Mouse (Mus musculus): ENCODE measurements around the gene 9530068E07Rik. TPM values are rescaled to one million over a fixed set of nuclear protein-coding genes. Genes with fewer than 3 reads are reported as not detected.

9530068E07Rik gene
- total and polyA plus RNA-seq, 3 experiments = 71.1 to 96.3 (median 73.9) TPM

DNA sequence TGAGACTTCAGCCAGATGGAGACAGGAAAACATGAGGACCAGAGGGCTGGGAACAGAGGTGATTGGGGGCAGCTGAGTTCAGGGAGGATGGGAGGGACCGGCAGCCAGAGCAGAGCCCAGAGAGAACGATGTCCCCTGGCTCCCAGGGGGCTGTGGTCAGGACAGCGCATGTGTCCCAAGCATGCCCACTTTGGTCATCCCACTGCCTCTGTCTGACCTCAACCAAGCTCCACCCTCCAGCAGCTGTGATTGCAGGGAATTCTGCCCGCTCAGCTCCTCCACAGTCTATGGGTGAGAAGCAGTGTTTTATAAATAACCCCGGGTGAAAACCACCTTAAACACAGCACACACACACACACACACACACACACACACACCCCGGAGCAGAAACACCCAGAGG, 33.2 kb downstream of the 9530068E07Rik start:
- H3K79me2 ChIP-seq (replicated peaks; ENCODE audit: control insufficient read depth, insufficient read depth, low read length) = no peaks in the 10 kb centered on the region
- no peak overlapping the region for H3K9ac ChIP-seq (ENCODE audit: low read depth, low read length)
- DNase-seq = no peak
- TF ChIP-seq CTCF (IDR thresholded peaks at IDR 0.05) (no peak), POLR2A (IDR thresholded peaks at IDR 0.05; ENCODE audit: insufficient read depth, low read depth, low read length) (no peak), EP300 (IDR thresholded peaks at IDR 0.05; ENCODE audit: insufficient read depth, low read depth, low read length) (no peak)
- H3K27me3 ChIP-seq (ENCODE audit: control insufficient read depth, insufficient read depth, low read length) = no peaks in the 10 kb centered on the region
- intact Hi-C loops (cut with DNase I) = loop anchor here (10.0 kb wide), 1 partner anchor 335 kb away; the partner anchor contains the start of gene Fstl4
- WGBS = 56% methylated on average over 6 of the region's 6 CpGs
- no peak overlapping the region for H3K27ac ChIP-seq
- H3K4me3 ChIP-seq = no peak overlapping the region
- no peaks in the 10 kb centered on the region for H3K36me3 ChIP-seq (ENCODE audit: control insufficient read depth, insufficient read depth, low read length)
- H3K4me1 ChIP-seq (ENCODE audit: control insufficient read depth, insufficient read depth, low read length) = no peaks in the 10 kb centered on the region

DNA sequence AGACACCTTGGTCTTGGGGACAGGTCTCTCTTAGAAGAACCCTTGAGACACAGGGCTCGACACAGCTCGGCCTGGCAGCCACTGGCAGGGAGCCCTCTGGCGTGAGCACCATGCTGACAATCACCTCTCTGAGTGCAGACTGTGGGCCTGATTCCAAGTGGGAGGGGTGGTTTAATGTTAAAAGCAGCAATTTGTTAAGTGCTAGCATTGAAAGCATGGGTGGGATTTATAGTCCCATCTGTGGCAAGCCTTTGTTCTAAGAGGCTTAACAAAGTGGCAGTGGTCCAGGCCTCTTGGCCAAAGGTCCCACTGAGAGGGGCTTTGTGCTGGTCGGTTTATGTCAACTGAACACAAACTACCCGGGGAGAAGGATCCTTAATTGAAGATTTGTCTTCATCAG, 35.4 kb downstream of the 9530068E07Rik start:
- H3K79me2 ChIP-seq (replicated peaks; ENCODE audit: control insufficient read depth, insufficient read depth, low read length) = no peaks in the 10 kb centered on the region
- H3K27ac ChIP-seq = no peak overlapping the region
- no peaks in the 10 kb centered on the region for H3K36me3 ChIP-seq (ENCODE audit: control insufficient read depth, insufficient read depth, low read length)
- 55% methylated on average over 5 of the region's 5 CpGs for WGBS
- TF ChIP-seq EP300 (IDR thresholded peaks at IDR 0.05; ENCODE audit: insufficient read depth, low read depth, low read length) (no peak), CTCF (IDR thresholded peaks at IDR 0.05) (no peak), POLR2A (IDR thresholded peaks at IDR 0.05; ENCODE audit: insufficient read depth, low read depth, low read length) (no peak)
- no peak overlapping the region for H3K9ac ChIP-seq (ENCODE audit: low read depth, low read length)
- intact Hi-C loops (cut with DNase I) = no loop called here
- DNase-seq = no peak
- H3K4me3 ChIP-seq = no peak overlapping the region
- H3K27me3 ChIP-seq (ENCODE audit: control insufficient read depth, insufficient read depth, low read length) = no peaks in the 10 kb centered on the region
- no peaks in the 10 kb centered on the region for H3K4me1 ChIP-seq (ENCODE audit: control insufficient read depth, insufficient read depth, low read length)

DNA sequence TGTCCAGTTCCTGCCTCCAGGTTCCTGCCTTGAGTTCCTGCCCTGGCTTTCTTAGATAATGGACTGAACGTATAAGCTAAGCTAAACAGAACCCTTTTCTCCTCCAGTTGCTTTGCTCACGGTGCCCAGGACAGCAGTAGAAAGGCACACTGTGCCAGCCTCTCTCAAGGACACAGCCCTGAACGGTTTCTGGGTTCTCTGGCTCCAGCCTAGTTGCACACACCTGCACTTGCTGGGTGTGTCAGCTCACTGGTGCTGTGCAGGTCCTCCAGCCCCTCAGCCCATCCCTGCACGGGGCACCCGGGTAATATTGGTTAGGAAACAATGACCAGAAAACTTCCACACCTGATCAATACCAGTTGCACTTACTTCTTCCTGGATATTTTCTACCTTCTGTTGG, 35.9 kb downstream of the 9530068E07Rik start:
- no peak overlapping the region for H3K9ac ChIP-seq (ENCODE audit: low read depth, low read length)
- no peaks in the 10 kb centered on the region for H3K27me3 ChIP-seq (ENCODE audit: control insufficient read depth, insufficient read depth, low read length)
- intact Hi-C loops (cut with DNase I) = no loop called here
- H3K27ac ChIP-seq = no peak overlapping the region
- TF ChIP-seq EP300 (IDR thresholded peaks at IDR 0.05; ENCODE audit: insufficient read depth, low read depth, low read length) (no peak), POLR2A (IDR thresholded peaks at IDR 0.05; ENCODE audit: insufficient read depth, low read depth, low read length) (no peak), CTCF (IDR thresholded peaks at IDR 0.05) (no peak)
- DNase-seq = no peak
- 88% methylated on average over 5 of the region's 5 CpGs for WGBS
- H3K4me3 ChIP-seq = no peak overlapping the region
- no peaks in the 10 kb centered on the region for H3K79me2 ChIP-seq (replicated peaks; ENCODE audit: control insufficient read depth, insufficient read depth, low read length)
- H3K4me1 ChIP-seq (ENCODE audit: control insufficient read depth, insufficient read depth, low read length) = no peaks in the 10 kb centered on the region
- no peaks in the 10 kb centered on the region for H3K36me3 ChIP-seq (ENCODE audit: control insufficient read depth, insufficient read depth, low read length)

DNA sequence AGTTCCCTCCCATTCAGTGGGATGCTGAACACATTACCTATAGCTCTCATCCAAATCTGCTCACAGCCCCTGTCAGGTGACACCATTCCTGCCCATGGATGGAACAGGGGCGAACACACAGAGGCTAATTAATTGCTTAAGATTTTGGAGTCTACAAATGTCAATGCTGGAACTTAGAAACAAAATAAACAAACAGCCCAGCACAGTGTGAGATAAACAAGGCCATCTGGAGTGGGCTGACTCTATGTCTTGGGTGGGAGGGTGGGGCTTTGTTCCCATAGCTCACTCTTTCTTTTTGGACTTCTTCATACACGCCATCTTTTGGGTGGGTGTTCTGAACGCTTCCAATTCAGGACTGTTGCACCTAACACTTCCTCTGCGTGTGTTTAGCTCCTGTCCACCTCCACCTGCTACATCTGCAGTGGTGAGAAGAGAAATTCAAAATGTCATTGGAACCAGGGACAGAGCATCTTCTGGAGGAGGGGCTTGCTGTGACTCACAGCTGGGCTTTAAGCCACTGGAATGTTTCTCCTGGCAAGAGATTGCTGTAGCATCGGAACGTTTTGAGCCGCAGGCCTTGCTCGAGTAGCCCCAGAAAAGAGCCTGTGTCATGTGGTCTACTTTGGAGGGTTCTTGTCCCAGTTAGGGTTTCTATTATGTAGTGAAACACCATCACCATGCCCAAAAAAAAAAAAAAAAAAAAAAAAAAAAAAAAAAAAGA, 37.0 kb downstream of the 9530068E07Rik start:
- intact Hi-C loops (cut with DNase I) = no loop called here
- H3K27me3 ChIP-seq (ENCODE audit: control insufficient read depth, insufficient read depth, low read length) = no peaks in the 10 kb centered on the region
- no peak overlapping the region for H3K4me3 ChIP-seq
- H3K27ac ChIP-seq = no peak overlapping the region
- no peaks in the 10 kb centered on the region for H3K79me2 ChIP-seq (replicated peaks; ENCODE audit: control insufficient read depth, insufficient read depth, low read length)
- no peaks in the 10 kb centered on the region for H3K4me1 ChIP-seq (ENCODE audit: control insufficient read depth, insufficient read depth, low read length)
- peak in 1 of 2 experiments; percentile 10 for DNase-seq
- H3K9ac ChIP-seq (ENCODE audit: low read depth, low read length) = no peak overlapping the region
- TF ChIP-seq CTCF (IDR thresholded peaks at IDR 0.05) (no peak), POLR2A (IDR thresholded peaks at IDR 0.05; ENCODE audit: insufficient read depth, low read depth, low read length) (no peak), EP300 (IDR thresholded peaks at IDR 0.05; ENCODE audit: insufficient read depth, low read depth, low read length) (no peak)
- WGBS = 54% methylated on average over 8 of the region's 8 CpGs
- H3K36me3 ChIP-seq (ENCODE audit: control insufficient read depth, insufficient read depth, low read length) = no peaks in the 10 kb centered on the region

DNA sequence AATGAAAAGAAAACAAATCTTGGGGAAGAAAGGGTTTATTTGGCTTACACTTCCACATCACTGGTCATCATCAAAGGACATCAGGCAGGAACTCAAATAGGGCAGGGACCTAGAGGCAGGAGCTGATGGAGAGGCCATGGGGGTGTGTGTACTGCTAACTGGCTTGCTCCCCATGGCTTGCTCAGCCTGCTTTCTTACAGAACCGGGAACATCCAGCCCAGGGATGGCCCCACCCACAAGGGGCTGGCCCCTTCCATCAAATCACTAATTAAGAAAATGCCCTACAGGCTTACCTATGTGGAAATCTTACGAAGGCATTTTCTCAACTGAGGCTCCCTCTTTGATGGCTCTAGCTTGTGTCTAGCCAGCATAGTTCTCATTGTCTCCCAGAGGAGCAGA, 37.6 kb downstream of the 9530068E07Rik start:
- Histone ChIP-seq H3K27me3 (ENCODE audit: control insufficient read depth, insufficient read depth, low read length) (no peaks in the 10 kb centered on the region), H3K27ac (no peak overlapping the region), H3K36me3 (ENCODE audit: control insufficient read depth, insufficient read depth, low read length) (no peaks in the 10 kb centered on the region), H3K9ac (ENCODE audit: low read depth, low read length) (no peak overlapping the region), H3K4me3 (no peak overlapping the region), H3K4me1 (ENCODE audit: control insufficient read depth, insufficient read depth, low read length) (no peaks in the 10 kb centered on the region), H3K79me2 (replicated peaks; ENCODE audit: control insufficient read depth, insufficient read depth, low read length) (no peaks in the 10 kb centered on the region)
- TF ChIP-seq EP300 (IDR thresholded peaks at IDR 0.05; ENCODE audit: insufficient read depth, low read depth, low read length) (no peak), POLR2A (IDR thresholded peaks at IDR 0.05; ENCODE audit: insufficient read depth, low read depth, low read length) (no peak), CTCF (IDR thresholded peaks at IDR 0.05) (no peak)
- DNase-seq = no peak
- WGBS = 69% methylated on average over 2 of the region's 2 CpGs
- intact Hi-C loops (cut with DNase I) = no loop called here

DNA sequence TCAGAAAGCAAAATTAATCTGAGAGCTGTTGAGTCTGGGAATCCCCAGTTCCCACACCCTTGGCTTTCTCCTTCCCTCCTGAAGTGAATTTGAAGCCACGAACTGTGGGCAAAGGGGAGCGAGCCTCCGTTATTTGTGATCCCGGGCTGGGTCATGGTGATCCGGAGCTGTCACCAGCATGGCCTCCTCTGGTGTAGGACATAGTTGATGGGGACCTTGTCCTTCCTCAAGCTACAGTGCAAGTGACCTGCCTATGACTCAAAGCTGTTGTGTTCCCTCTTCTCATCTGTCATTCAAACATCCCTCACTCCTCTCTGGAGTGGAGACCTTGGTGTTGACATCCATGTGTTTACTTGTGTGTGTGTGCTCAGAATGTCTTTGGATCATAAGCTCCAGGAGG, 39.2 kb downstream of the 9530068E07Rik start:
- intact Hi-C loops (cut with DNase I) = no loop called here
- no peak for DNase-seq
- H3K27ac ChIP-seq = no peak overlapping the region
- no peak overlapping the region for H3K4me3 ChIP-seq
- H3K27me3 ChIP-seq (ENCODE audit: control insufficient read depth, insufficient read depth, low read length) = no peaks in the 10 kb centered on the region
- no peaks in the 10 kb centered on the region for H3K36me3 ChIP-seq (ENCODE audit: control insufficient read depth, insufficient read depth, low read length)
- no peaks in the 10 kb centered on the region for H3K4me1 ChIP-seq (ENCODE audit: control insufficient read depth, insufficient read depth, low read length)
- no peaks in the 10 kb centered on the region for H3K79me2 ChIP-seq (replicated peaks; ENCODE audit: control insufficient read depth, insufficient read depth, low read length)
- H3K9ac ChIP-seq (ENCODE audit: low read depth, low read length) = no peak overlapping the region
- WGBS = 87% methylated on average over 5 of the region's 5 CpGs
- TF ChIP-seq POLR2A (IDR thresholded peaks at IDR 0.05; ENCODE audit: insufficient read depth, low read depth, low read length) (no peak), CTCF (IDR thresholded peaks at IDR 0.05) (no peak), EP300 (IDR thresholded peaks at IDR 0.05; ENCODE audit: insufficient read depth, low read depth, low read length) (no peak)
